Mouse (Mus musculus) heart, postnatal 0 days (tissue): ENCODE measurements around the gene Npepps.

ENCODE experiments used
- CTCF ChIP-seq: IDR thresholded peaks from 2 replicates; pipeline ENCODE4 v1.5.1; 2016; ENCODE audit warnings: antibody characterized with exemption, control low read depth, low read depth
- EP300 ChIP-seq: IDR thresholded peaks from 2 replicates; pipeline ENCODE4 v1.6.1; 2016; ENCODE audit warnings: antibody characterized with exemption, low read depth

DNA sequence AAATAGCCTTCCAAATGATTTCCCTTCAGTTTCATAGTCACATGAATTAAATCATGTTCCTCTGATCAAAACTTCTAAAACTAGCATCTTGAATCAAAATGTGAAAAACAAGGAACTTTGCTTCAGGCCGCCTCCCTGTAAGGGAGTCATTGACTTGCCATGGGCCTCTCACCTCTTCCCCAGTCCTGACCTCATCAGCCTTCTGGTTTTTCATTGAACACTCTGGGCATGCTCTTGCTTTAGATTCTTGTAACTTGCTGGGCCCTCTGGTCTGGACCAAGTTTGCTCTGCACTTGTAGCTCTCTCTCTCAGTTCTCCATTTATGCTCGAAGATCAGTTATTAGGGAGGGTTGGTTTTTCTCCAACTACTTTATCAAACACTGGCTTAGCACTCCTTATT, 58.8 kb downstream of the Npepps start:
- no peak for TF ChIP-seq CTCF
- TF ChIP-seq EP300 = no peak
